Mouse (Mus musculus): Measurements from ENCODE around the gene Slc2a9.

GRCm38 (mm10) chr5:38485946-38486345 is 17.0 kb downstream of the Slc2a9 start:
- TF ChIP-seq CTCF (IDR thresholded peaks at IDR 0.05; ENCODE audit: low read depth, low read length) (no peak), EP300 (IDR thresholded peaks at IDR 0.05; ENCODE audit: insufficient read depth, low read depth, low read length) (no peak), POLR2A (IDR thresholded peaks at IDR 0.05; ENCODE audit: insufficient read depth, low read length) (no peak)

All from ES-Bruce4 (cell line).